Mouse (Mus musculus) limb, embryonic 12.5 days (tissue): Measurements from ENCODE around the gene Zfp786. TPM values are rescaled to one million over a fixed set of nuclear protein-coding genes. Genes with fewer than 3 reads are reported as not detected.
A peak's percentile ranks its signal among the peaks of the same experiment; 100 is the strongest.

Experiments used
- ATAC-seq: fragments of 200-750 bp; cut with Nextera tagmentation; 2 replicates; pipeline ENCODE4 v1.8.0; 2017; ENCODE audit warnings: low read depth, moderate TSS enrichment; ENCODE audit not compliant: insufficient number of reproducible peaks, insufficient read depth, low FRiP score, low TSS enrichment
- H3K27ac ChIP-seq: fragments of 300-500 bp; sonication (generic); 2 replicates; pipeline ENCODE4 v1.5.1; 2016; ENCODE audit warnings: mild to moderate bottlenecking, moderate library complexity
- H3K27me3 ChIP-seq: fragments of 300-500 bp; sonication (generic); 2 replicates; pipeline ENCODE4 v1.6.1; 2016; ENCODE audit warnings: mild to moderate bottlenecking, moderate library complexity
- H3K36me3 ChIP-seq: fragments of 300-500 bp; sonication (generic); 2 replicates; pipeline ENCODE4 v1.6.1; 2016; ENCODE audit warnings: mild to moderate bottlenecking, moderate library complexity
- H3K4me1 ChIP-seq: fragments of 300-500 bp; sonication (generic); replicated peaks from 2 replicates; pipeline ENCODE4 v1.6.1; 2016
- H3K4me2 ChIP-seq: fragments of 300-500 bp; sonication (generic); 2 replicates; pipeline ENCODE4 v1.6.1; 2016; ENCODE audit warnings: mild to moderate bottlenecking, moderate library complexity
- H3K4me3 ChIP-seq: fragments of 300-500 bp; sonication (generic); replicated peaks from 2 replicates; pipeline ENCODE4 v1.5.1; 2016; ENCODE audit warnings: mild to moderate bottlenecking
- H3K9ac ChIP-seq: fragments of 300-500 bp; sonication (generic); replicated peaks from 2 replicates; pipeline ENCODE4 v1.6.1; 2016; ENCODE audit warnings: mild to moderate bottlenecking, moderate library complexity
- H3K9me3 ChIP-seq: fragments of 300-500 bp; sonication (generic); 2 replicates; pipeline ENCODE4 v1.6.1; 2016; ENCODE audit warnings: mild to moderate bottlenecking, moderate library complexity
- WGBS: fragments of 180-500 bp; shearing (Covaris S2); methylation state at CpG from one replicate; pipeline ENCODE4 v1.1.7; 2016; 5-methylcytosine and 5-hydroxymethylcytosine counted together
- polyA plus RNA-seq: library from polyadenylated mRNA; unstranded; fragments of >200 nt; fragmentation: Nextera tagmentation; extraction: Ambion mirVana; gene quantifications from 2 replicates; pipeline ENCODE4 v1.2.1, GENCODE M21; 2016

Gene Zfp786
- polyA plus RNA-seq, 1 experiment from 2014 or later = 7.2 TPM

GRCm38 (mm10) chr6:47807419-47807818, 23.2 kb downstream of the Zfp786 start:
- Histone ChIP-seq H3K9me3 (no peaks in the 10 kb centered on the region), H3K4me2 (no peak overlapping the region), H3K4me3 (no peak overlapping the region), H3K36me3 (peaks cover 61% of the 10 kb centered on the region), H3K27me3 (no peaks in the 10 kb centered on the region), H3K9ac (no peak overlapping the region), H3K27ac (no peak overlapping the region), H3K4me1 (peaks cover 26% of the 10 kb centered on the region)
- ATAC-seq = no peak
- 93% methylated on average over 2 of the region's 2 CpGs for WGBS

GRCm38 (mm10) chr6:47805520-47805919, 25.1 kb downstream of the Zfp786 start:
- no peak overlapping the region for H3K9ac ChIP-seq
- no peak overlapping the region for H3K27ac ChIP-seq
- H3K27me3 ChIP-seq = no peaks in the 10 kb centered on the region
- H3K4me2 ChIP-seq = no peak overlapping the region
- H3K4me1 ChIP-seq = peaks cover 12% of the 10 kb centered on the region
- peaks cover 80% of the 10 kb centered on the region for H3K36me3 ChIP-seq
- no peak for ATAC-seq
- WGBS = 87% methylated on average over 2 of the region's 2 CpGs
- H3K4me3 ChIP-seq = no peak overlapping the region
- H3K9me3 ChIP-seq = no peaks in the 10 kb centered on the region

- 60% methylated on average over 6 of the region's 6 CpGs for WGBS
- Histone ChIP-seq H3K4me2 (no peak overlapping the region), H3K4me3 (no peak overlapping the region), H3K4me1 (no peaks in the 10 kb centered on the region), H3K9ac (no peak overlapping the region), H3K9me3 (no peaks in the 10 kb centered on the region), H3K27me3 (no peaks in the 10 kb centered on the region), H3K36me3 (peaks cover 96% of the 10 kb centered on the region), H3K27ac (no peak overlapping the region)
- ATAC-seq = no peak
Observed at GRCm38 (mm10) chr6:47799079-47799478, 31.6 kb downstream of the Zfp786 start.

- WGBS = 73% methylated on average over 10 of the region's 10 CpGs
- no peaks in the 10 kb centered on the region for H3K9me3 ChIP-seq
- H3K27me3 ChIP-seq = no peaks in the 10 kb centered on the region
- no peak overlapping the region for H3K27ac ChIP-seq
- H3K4me3 ChIP-seq = no peak overlapping the region
- no peaks in the 10 kb centered on the region for H3K4me1 ChIP-seq
- no peak overlapping the region for H3K4me2 ChIP-seq
- peaks cover 48% of the 10 kb centered on the region for H3K36me3 ChIP-seq
- no peak overlapping the region for H3K9ac ChIP-seq
- ATAC-seq = no peak
Observed at GRCm38 (mm10) chr6:47794106-47794830, 36.4 kb downstream of the Zfp786 start.

- H3K36me3 ChIP-seq = peaks cover 38% of the 10 kb centered on the region
- H3K4me3 ChIP-seq = no peak overlapping the region
- no peak overlapping the region for H3K4me2 ChIP-seq
- no peaks in the 10 kb centered on the region for H3K27me3 ChIP-seq
- H3K9ac ChIP-seq = no peak overlapping the region
- peaks cover 4% of the 10 kb centered on the region for H3K4me1 ChIP-seq
- no peak overlapping the region for H3K27ac ChIP-seq
- H3K9me3 ChIP-seq = no peaks in the 10 kb centered on the region
- no peak for ATAC-seq
- WGBS = 84% methylated on average over 5 of the region's 5 CpGs
Observed at GRCm38 (mm10) chr6:47793284-47793683, 37.4 kb downstream of the Zfp786 start.

GRCm38 (mm10) chr6:47792533-47792932, 38.1 kb downstream of the Zfp786 start:
- H3K27me3 ChIP-seq = no peaks in the 10 kb centered on the region
- H3K36me3 ChIP-seq = peaks cover 31% of the 10 kb centered on the region
- WGBS = 88% methylated on average over 2 of the region's 2 CpGs
- no peak overlapping the region for H3K27ac ChIP-seq
- no peak for ATAC-seq
- H3K9ac ChIP-seq = no peak overlapping the region
- H3K4me3 ChIP-seq = no peak overlapping the region
- no peak overlapping the region for H3K4me2 ChIP-seq
- peaks cover 4% of the 10 kb centered on the region for H3K4me1 ChIP-seq
- no peaks in the 10 kb centered on the region for H3K9me3 ChIP-seq

- peaks cover 15% of the 10 kb centered on the region for H3K36me3 ChIP-seq
- no peak overlapping the region for H3K4me3 ChIP-seq
- WGBS = 48% methylated on average over 2 of the region's 2 CpGs
- no peak overlapping the region for H3K9ac ChIP-seq
- H3K27me3 ChIP-seq = no peaks in the 10 kb centered on the region
- H3K4me1 ChIP-seq = peaks cover 4% of the 10 kb centered on the region
- H3K27ac ChIP-seq = no peak overlapping the region
- no peak for ATAC-seq
- no peaks in the 10 kb centered on the region for H3K9me3 ChIP-seq
- H3K4me2 ChIP-seq = no peak overlapping the region
Observed at GRCm38 (mm10) chr6:47790745-47791144, 39.9 kb downstream of the Zfp786 start.

GRCm38 (mm10) chr6:47788821-47789220, 41.8 kb downstream of the Zfp786 start:
- 56% methylated on average over 3 of the region's 3 CpGs for WGBS
- Histone ChIP-seq H3K9ac (peak overlapping the region; percentile 76), H3K9me3 (no peaks in the 10 kb centered on the region), H3K4me3 (peak overlapping the region; percentile 47), H3K36me3 (no peaks in the 10 kb centered on the region), H3K4me2 (peak overlapping the region; percentile 56), H3K4me1 (peaks cover 4% of the 10 kb centered on the region), H3K27me3 (no peaks in the 10 kb centered on the region), H3K27ac (peak overlapping the region; percentile 94)
- ATAC-seq = no peak

GRCm38 (mm10) chr6:47787941-47788736, 42.5 kb downstream of the Zfp786 start:
- Histone ChIP-seq H3K4me3 (peak overlapping the region; percentile 47), H3K36me3 (no peaks in the 10 kb centered on the region), H3K9ac (peak overlapping the region; percentile 76), H3K27me3 (no peaks in the 10 kb centered on the region), H3K4me2 (peak overlapping the region; percentile 56), H3K9me3 (no peaks in the 10 kb centered on the region), H3K27ac (peak overlapping the region; percentile 94), H3K4me1 (peaks cover 4% of the 10 kb centered on the region)
- 2% methylated on average over 18 of the region's 18 CpGs for WGBS
- ATAC-seq = peak; percentile 91

- H3K9me3 ChIP-seq = no peaks in the 10 kb centered on the region
- no peak for ATAC-seq
Observed at GRCm38 (mm10) chr6:47784707-47785412, 45.8 kb downstream of the Zfp786 start.

More at GRCm38 (mm10) chr6:47784707-47785412, 45.8 kb downstream of the Zfp786 start:
- Histone ChIP-seq H3K4me2 (no peak overlapping the region), H3K27me3 (no peaks in the 10 kb centered on the region), H3K36me3 (no peaks in the 10 kb centered on the region), H3K4me1 (peaks cover 4% of the 10 kb centered on the region), H3K9ac (no peak overlapping the region), H3K4me3 (no peak overlapping the region), H3K27ac (no peak overlapping the region)
- 75% methylated on average over 5 of the region's 5 CpGs for WGBS
